Mouse (Mus musculus) forebrain, embryonic 16.5 days (tissue): ENCODE data around the gene Ppp3ca. TPM values are rescaled to one million over a fixed set of nuclear protein-coding genes. Genes with fewer than 3 reads are reported as not detected.

Experiments
- ATAC-seq: fragments of 200-750 bp; cut with Nextera tagmentation; 2 replicates; pipeline ENCODE4 v1.8.0; 2017; ENCODE audit warnings: mild to moderate bottlenecking, moderate library complexity
- H3K27ac ChIP-seq: fragments of 300-500 bp; sonication (generic); 2 replicates; pipeline ENCODE4 v1.5.1; 2014; ENCODE audit warnings: low read length, control low read depth
- H3K27me3 ChIP-seq: fragments of 300-500 bp; sonication (generic); replicated peaks from 2 replicates; pipeline ENCODE4 v1.6.1; 2014; ENCODE audit warnings: low read length; ENCODE audit not compliant: control insufficient read depth, insufficient read depth
- H3K36me3 ChIP-seq: fragments of 300-500 bp; sonication (generic); 2 replicates; pipeline ENCODE4 v1.6.1; 2014; ENCODE audit not compliant: control insufficient read depth, insufficient read depth
- H3K4me1 ChIP-seq: fragments of 300-500 bp; sonication (generic); replicated peaks from 2 replicates; pipeline ENCODE4 v1.6.1; 2014; ENCODE audit warnings: low read length; ENCODE audit not compliant: control insufficient read depth, insufficient read depth
- H3K4me2 ChIP-seq: fragments of 300-500 bp; sonication (generic); 2 replicates; pipeline ENCODE4 v1.6.1; 2014; ENCODE audit warnings: mild to moderate bottlenecking, low read length, control low read depth
- H3K4me3 ChIP-seq: fragments of 300-500 bp; sonication (generic); replicated peaks from 2 replicates; pipeline ENCODE4 v1.5.1; 2014; ENCODE audit warnings: mild to moderate bottlenecking, low read length, control low read depth
- H3K9ac ChIP-seq: fragments of 300-500 bp; sonication (generic); replicated peaks from 2 replicates; pipeline ENCODE4 v1.6.1; 2014; ENCODE audit warnings: low read depth, low read length, control low read depth
- H3K9me3 ChIP-seq: fragments of 300-500 bp; sonication (generic); 2 replicates; pipeline ENCODE4 v1.6.1; 2016; ENCODE audit warnings: low read length; ENCODE audit not compliant: control insufficient read depth
- WGBS: fragments of 180-500 bp; shearing (Covaris S2); extraction: QIAGEN DNeasy Blood & Tissue Kit; methylation state at CpG from one replicate; pipeline ENCODE4 v1.1.7; 2014; 5-methylcytosine and 5-hydroxymethylcytosine counted together
- microRNA-seq: library from miRNA; unstranded; fragments of <30 nt; microRNA quantifications from one replicate; pipeline ENCODE4, GENCODE M21; 2017
- polyA plus RNA-seq: library from polyadenylated mRNA; unstranded; fragments of >200 nt; fragmentation: Nextera tagmentation; extraction: Ambion mirVana; gene quantifications from 2 replicates; pipeline ENCODE4 v1.2.1, GENCODE M21; 2015

The Ppp3ca gene
- polyA plus RNA-seq, 1 experiment from 2014 or later = 144 TPM

DNA sequence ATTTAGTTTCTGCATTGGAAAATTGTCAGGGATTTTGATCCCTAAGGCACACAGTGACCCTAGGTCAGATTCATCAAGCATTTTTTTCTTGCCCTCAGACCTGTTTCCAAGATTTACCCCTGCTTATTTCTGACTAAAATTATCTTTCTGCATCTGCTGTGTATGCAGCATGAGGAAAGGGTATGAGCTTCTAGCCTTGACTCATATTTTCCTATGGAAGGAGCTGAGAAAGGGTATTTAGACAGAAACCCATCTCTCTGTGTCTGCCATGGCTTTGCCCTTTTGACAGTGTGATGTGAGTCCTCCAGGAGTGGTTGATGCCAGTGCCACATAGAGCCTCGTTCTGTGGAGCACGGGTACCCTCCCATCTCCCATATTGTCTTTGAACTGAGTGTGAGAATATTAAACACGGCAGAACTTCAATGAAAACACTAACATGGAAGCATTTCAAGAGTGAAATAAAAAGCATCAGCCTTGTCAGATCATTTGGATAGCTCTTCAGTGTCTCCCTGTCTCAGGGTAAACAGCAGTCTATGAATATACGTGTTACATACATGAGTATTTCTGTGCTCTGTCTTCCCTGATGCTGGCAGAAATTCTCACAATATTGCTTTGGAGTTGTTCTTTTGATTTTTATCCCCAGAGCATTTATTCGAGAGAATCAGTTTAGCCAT is 311.1 kb downstream of the Ppp3ca start:
- Histone ChIP-seq H3K9me3 (no peaks in the 10 kb centered on the region), H3K27me3 (no peaks in the 10 kb centered on the region), H3K36me3 (no peaks in the 10 kb centered on the region), H3K4me3 (no peak overlapping the region), H3K27ac (no peak overlapping the region), H3K9ac (no peak overlapping the region), H3K4me2 (no peak overlapping the region), H3K4me1 (peaks cover 5% of the 10 kb centered on the region; the same call in 1 of the 2 replicates)
- WGBS = 66% methylated on average over 5 of the region's 5 CpGs
- peak; percentile 75 for ATAC-seq

DNA sequence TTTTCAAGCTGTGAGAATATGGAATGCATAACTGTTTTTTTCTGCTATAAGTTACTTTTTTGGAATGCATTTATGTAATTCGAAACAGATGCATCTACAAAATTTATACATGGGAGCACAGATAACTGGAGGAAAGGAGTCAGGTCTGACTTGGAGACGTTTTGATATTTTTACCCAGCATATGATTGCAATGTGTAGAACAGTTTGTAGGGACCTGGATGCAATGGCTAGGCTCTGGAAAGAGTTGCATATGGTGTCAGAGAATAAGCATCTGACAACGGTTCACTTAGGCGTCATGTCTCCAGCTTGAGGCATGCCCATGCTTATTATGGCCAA is 311.6 kb downstream of the Ppp3ca start:
- H3K27ac ChIP-seq = peak overlapping the region; percentile 58; the same call in 1 of the 2 replicates
- H3K36me3 ChIP-seq = no peaks in the 10 kb centered on the region
- no peak overlapping the region for H3K4me2 ChIP-seq
- ATAC-seq = peak; percentile 56
- no peak overlapping the region for H3K9ac ChIP-seq
- H3K4me1 ChIP-seq = peaks cover 5% of the 10 kb centered on the region; the same call in 1 of the 2 replicates
- H3K4me3 ChIP-seq = no peak overlapping the region
- H3K9me3 ChIP-seq = no peaks in the 10 kb centered on the region
- H3K27me3 ChIP-seq = no peaks in the 10 kb centered on the region
- WGBS = 65% methylated on average over 4 of the region's 4 CpGs

DNA sequence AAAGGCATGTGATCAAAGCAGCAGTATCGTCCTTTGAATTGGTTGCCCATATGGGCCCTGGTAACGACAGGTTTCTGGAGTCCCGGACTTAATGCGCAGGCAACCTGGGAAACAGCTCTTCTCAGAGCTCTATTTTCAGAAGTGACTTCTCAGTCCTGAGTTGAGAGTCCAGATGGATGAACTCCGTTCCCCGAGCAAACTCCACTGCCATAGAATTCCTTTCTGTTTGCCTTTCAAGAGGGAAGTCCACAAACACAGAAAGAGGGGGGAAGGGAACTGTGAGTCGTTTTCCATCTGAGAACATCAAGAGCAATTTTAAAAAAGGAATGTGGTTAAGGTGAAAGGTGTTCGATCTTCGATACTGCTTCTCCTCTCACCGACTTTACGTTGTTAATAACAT is 312.1 kb downstream of the Ppp3ca start:
- no peaks in the 10 kb centered on the region for H3K9me3 ChIP-seq
- peak overlapping the region; percentile 58; the same call in 1 of the 2 replicates for H3K27ac ChIP-seq
- H3K4me1 ChIP-seq = peaks cover 5% of the 10 kb centered on the region; the same call in 1 of the 2 replicates
- WGBS = 82% methylated on average over 11 of the region's 11 CpGs
- no peak overlapping the region for H3K4me3 ChIP-seq
- no peak overlapping the region for H3K9ac ChIP-seq
- H3K36me3 ChIP-seq = no peaks in the 10 kb centered on the region
- H3K27me3 ChIP-seq = no peaks in the 10 kb centered on the region
- ATAC-seq = no peak
- no peak overlapping the region for H3K4me2 ChIP-seq

DNA sequence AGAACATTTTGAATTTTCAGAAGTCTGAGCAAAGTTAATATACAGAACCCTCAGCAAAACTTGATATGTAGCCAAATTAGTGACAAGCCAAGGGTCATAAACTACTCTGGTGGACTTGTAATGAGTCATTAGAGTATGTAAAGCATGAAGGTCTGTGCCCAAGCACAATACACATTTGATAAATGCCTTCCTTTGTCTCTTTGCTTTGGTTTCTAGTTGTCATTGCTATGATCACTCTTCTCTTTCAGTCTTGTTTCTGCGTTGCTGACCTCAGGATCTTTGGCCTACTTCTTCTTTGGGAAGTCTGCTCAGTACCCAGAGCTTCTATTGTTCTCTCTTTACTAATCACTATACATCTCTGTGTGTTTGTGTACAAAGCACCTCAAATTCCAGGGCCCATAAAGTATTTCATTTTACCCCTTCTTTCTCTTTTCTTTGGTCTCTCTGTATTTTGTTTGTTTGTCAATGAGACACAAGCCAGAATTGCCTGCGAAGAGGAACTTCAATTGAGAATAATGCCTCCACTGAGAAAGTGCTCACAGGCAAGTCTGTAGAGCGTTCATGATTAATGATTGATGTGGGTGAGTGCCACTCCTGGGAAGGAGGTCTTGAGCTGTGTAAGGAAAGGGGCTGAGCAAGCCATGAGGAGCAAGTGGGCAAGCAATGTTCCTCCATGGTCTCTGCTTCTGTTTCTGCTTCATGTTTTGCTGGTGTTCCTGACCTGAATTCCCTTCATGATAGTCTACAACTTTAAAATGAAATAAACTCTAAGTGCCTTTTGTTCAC is 316.4 kb downstream of the Ppp3ca start:
- ATAC-seq = no peak
- Histone ChIP-seq H3K9me3 (no peaks in the 10 kb centered on the region), H3K27ac (no peak overlapping the region), H3K36me3 (no peaks in the 10 kb centered on the region), H3K4me1 (peaks cover 5% of the 10 kb centered on the region; the same call in 1 of the 2 replicates), H3K9ac (no peak overlapping the region), H3K4me2 (no peak overlapping the region), H3K27me3 (no peaks in the 10 kb centered on the region), H3K4me3 (no peak overlapping the region)
- 30% methylated on average over 3 of the region's 3 CpGs for WGBS

Small RNA genes within 50 kb of the gene (microRNA-seq; reads per million reads assigned to microRNA genes)
- not detected for gene Gm44327
